Mouse (Mus musculus): Measurements from ENCODE around the gene Stk17b. TPM values are rescaled to one million over a fixed set of nuclear protein-coding genes. Genes with fewer than 3 reads are reported as not detected.

The Stk17b gene
- polyA plus RNA-seq (2015; fragmentation: Nextera tagmentation; extraction: Ambion mirVana): 42.2 and 46.6 TPM in 2 replicates

DNA sequence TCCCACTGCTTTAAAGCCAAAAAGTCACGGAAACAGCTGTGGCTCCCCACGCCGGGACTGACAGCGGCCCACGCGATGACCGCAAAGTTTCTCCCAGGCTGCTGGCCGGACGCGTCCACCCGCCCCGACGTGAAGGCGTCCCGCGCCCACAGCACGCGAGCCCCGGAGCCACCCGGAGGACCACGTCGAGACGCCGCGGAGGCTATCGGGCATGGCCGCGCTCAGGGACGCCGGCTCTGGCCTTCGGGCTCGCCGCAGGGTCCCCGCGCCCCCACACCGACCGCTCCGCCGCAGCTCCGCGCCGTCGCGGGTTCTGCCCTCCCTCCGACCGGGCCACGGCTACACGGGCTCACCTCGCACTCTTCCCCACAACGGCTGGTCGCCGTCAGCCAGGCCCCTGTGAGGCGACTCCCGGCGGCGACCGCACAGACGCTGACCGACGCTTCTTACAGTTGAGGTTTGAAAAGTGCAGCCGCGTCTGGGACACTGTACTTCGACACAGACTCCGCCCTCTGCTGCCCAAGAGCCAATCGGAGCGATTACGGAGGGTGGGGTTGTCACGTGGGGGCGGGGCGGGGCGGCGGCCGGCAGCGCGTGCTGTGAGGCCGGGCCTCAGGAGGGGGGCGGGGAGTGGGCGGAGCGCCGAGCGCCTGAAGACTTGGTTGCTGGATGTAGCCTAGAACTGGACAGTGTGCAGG lies at the start of gene Stk17b:
Stk17b (minus strand) TSS at position 504 of the 698 bp plus-strand sequence.

DNA sequence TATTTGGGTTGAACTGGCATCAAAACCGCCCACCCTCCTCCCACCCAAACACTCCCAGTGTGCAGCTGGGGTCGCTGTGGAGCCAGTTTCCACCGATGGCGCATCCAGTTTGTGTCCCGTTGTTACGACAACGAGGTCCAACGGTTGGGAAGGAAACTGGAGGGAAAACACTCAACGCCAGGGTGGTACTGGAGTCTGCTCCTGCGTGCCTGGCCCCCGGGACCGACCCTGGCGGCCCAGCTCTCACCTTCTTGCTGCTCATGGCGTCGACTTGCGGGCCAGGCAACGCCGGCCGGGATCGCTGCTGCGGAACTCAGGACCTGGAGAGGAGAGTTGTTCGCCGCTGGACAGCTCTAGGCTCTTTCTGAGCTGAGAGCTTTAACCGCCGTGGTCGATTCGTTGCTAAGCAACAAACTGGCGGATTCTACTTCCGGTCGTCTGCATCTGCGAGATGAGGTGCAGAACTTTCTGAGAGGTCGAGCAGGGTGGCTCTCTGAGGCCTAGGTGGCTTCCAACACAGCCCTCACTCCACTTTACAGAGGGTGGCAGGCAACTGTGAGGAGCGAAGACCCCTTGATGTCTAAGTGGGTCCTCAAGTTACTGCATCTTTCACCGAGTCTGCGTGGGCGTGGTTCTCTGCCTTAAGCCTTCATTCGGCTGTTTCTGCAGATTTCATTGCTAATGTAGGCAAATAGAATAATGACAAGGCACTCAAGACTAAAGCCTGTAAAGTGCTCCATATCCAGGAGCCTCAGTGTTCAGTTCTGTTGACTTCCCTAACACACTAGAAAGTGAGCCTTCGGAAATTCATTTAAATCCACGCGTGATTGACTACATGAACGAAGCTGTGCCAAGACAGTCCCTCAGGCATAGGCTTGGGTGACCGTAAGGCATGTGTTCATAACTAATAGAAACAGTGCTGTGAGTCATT lies 78.3 kb downstream of the Stk17b start, which contains the start of gene Dnah7a:
Dnah7a (minus strand) TSS at position 354 of the 931 bp plus-strand sequence.

Other genes starting within 250 kb of the Stk17b start
- gene Dnah7a, start 78.4 kb downstream of the Stk17b start, polyA plus RNA-seq (2015; fragmentation: Nextera tagmentation; extraction: Ambion mirVana): 0.30 TPM in 1 of 2 replicates, not detected in the other